Mouse (Mus musculus) right cerebral cortex, postnatal 25 days (tissue): Measurements from ENCODE around the gene Gm49359.
"Not testable (repeated sequence)": the region's sequence is repeated elsewhere in the genome, so short reads cannot be mapped to it uniquely, and the experiment has no call there.

ENCODE experiments used
- DNase-seq: peaks from one replicate; pipeline ENCODE4 v3.0.0; 2022

Gm49359 gene

DNA sequence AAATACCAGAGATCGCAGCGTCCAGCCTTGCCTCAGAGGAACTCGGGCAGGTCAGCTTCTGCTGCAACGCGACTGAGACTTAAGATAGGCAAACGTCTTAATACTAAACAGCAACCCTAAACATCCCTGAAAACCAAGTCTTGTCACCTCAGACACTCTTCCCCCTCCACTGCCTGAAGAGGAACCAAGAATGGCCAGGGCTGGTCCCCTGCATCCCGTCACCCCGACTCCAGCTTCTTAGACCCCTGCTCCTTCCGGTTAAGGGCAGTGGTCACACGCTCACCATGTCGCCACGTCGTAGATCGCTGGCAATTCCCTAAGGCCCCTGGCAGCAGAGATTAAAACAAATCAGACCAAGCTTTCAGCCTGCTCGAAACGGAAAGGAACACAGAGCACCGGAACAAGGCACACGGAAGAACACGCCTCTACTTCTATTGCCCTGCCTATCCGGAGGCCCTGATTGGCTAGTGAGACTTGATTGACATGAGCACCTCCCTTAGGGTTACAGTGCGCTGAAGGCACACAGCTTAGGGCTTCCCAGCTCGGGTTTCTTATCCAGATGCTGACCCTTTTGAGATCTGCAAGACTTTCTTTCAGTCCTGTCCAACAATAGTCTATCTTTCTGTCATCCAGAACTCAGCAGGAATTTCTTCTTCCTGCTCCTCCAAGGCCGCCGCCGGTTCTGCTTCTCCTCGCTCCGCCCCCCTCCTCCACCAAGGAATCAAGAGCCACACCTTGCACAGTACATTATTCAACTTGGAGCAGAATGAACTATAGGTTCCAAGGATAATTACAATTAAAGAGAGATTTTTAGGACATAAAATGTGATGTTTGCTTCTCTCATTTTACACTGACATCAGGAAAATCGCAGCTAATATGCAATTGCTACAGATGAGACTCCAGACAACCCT lies at the start of gene Gm49359:
TSS of gene Gm49359 (minus strand) at position 409 of the 911 bp plus-strand sequence.
- DNase-seq: peak; percentile 88

GRCm38 (mm10) chr13:62510641-62511420 lies 44.2 kb upstream of the Gm49359 start:
- not testable (repeated sequence) for DNase-seq

DNA sequence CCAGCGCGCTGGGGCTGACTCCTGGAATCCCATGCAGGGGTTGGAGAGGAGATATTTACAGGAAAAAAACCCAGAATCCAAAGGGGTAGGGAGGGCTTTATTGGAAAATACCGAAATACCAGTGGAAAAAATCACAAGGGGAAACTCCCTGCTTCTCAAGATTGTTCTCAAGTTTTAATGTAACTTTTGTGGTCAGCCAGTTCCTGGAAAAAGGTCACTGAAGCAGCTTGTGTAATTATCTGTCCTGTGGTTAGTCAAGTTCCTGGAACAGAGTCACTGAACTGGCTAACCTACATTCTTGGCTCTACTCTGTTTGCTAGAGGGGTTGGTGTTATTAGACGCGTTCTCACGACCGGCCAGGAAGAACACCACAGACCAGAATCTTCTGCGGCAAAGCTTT lies 6.0 kb upstream of the Gm49359 start:
- DNase-seq: not testable (repeated sequence)

GRCm38 (mm10) chr13:62469947-62470346 lies 3.3 kb upstream of the Gm49359 start:
- not testable (repeated sequence) for DNase-seq
